Mouse (Mus musculus) liver, embryonic 14.5 days (tissue): Measurements from ENCODE around the gene Ptger4.

Source experiments
- CTCF ChIP-seq: IDR thresholded peaks from 2 replicates; pipeline ENCODE4 v1.5.1; 2016; ENCODE audit warnings: antibody characterized with exemption, low read depth, control low read depth
- EP300 ChIP-seq: IDR thresholded peaks from 2 replicates; pipeline ENCODE4 v1.6.1; 2016; ENCODE audit warnings: antibody characterized with exemption, low read depth

DNA sequence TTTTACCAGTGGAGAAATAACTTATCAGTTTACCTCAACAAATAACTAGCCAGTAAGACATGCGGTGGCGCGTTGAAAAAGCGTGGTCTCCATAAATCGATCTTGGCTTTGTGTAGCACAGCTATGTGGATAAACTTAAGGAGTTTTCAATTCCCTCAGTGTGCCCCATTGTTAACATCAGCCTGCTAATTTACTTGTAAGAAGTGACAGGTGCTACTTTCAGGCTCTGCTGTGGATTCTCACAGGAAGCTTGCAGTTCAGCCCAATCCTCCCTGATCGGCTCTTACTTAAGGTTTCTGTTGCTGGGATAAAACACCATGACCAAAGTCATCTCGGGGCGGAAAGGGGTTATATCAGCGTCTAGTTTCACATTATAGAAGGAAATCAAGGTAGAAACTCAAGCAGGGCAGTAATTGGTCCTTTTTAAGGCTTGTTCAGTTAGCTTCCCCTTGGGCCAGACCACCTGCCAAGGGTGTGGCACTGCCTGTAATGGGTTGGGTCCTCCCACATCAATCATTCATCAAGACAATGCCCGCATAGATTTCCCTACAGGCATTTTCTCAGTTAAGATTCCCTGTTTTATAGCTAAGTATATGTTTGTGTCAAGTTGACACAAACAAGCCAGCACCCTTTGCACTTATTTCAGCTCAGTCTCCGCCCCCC, 59.2 kb downstream of the Ptger4 start:
- no peak for TF ChIP-seq CTCF
- no peak for TF ChIP-seq EP300
